Mouse (Mus musculus): ENCODE measurements around the gene Rplp2. TPM values are rescaled to one million over a fixed set of nuclear protein-coding genes. Genes with fewer than 3 reads are reported as not detected.

Rplp2 gene
- total RNA-seq, 4 experiments from 2014 or later = 719 to 844 (median 773) TPM

DNA sequence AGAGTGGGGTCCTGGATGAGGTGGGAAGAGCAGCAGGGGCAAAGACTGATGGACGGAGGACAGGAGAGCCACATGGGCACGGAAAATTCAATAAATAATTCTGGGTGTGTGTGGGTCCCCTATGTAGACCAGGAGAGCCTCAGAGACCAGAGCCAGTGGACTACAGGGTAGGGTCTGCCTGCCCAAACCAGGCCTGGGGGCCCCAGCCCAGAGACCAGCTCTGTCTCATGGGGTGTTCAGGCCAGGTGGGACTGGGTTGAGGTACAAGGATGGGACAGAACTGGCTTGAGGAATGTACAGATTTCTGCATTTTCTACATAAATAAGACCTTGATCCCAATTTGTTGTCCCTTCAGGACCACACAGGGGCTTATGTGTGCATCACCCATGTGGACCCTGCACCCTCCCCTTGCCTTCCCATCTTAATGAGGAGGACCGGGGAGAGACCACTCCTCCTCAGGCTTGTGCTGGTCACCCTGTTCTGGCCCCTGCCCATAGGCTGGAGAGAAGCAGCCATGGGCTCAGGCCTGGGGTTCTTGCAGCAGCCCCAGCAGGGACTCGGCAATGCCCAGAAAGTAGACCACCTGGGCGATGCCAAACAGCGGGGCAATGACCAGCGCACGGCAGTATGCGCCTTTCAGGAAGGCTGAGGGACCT lies 16.5 kb upstream of the Rplp2 start:
- no peak for DNase-seq (ENCODE audit: low spot score in 2 of 2)

DNA sequence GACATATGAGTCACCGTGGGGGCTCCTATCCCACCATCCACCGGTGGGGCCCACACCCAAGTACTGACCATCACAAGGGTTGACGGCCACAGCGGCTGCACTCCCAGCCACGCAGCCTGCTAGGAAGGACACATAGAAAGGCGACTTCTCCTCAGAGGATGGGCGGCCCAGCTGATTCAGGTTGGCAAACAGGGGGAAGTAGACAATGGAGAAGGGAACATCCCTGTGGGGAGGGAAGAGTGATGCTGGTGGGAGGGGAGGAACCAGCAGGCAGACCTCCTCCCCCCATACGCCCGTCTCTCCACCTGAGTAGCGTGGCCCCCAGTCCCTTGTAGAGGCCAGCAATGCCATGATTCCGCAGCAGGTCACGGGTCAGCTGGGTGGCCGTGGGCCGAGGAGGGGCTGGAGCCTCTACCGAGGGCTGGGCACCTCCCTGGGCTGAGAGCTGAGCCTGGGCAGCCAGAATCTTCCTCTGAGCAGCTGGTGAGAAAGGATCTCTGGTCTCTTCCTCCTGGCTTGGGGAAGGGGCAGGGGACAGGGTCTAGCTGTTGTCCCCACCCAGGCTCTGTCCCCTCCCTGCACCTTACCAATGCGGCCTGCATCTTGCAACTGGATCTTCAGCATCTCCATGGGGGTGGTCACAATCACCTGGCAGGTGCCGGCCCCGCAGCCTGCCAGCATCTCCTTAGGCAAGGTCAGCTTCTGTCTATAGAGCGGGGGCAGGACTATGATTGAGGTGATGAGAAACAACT lies 15.6 kb upstream of the Rplp2 start:
- DNase-seq (ENCODE audit: low spot score in 2 of 2) = no peak

DNA sequence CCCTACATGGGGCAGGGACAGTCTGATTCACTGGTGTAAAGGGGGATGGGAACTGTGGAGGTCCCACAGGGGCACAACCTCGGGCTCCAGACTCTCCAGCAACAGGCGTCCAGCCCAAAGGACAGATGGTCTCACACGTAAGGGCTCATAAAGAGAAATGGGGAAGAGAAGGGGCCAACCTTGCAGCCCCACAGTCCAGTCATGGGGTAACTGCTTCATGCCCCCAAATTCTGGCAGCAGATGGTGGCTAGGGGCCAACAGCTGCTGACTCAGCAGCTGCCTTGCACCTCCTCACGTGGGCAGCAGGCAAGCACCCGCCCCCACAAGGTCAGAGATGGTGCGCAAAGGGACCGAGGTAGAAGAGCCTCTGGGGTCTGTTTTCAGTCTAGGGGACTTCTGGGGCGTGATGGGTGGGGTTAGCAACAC lies 15.0 kb upstream of the Rplp2 start:
- DNase-seq (ENCODE audit: low spot score in 2 of 2) = no peak

DNA sequence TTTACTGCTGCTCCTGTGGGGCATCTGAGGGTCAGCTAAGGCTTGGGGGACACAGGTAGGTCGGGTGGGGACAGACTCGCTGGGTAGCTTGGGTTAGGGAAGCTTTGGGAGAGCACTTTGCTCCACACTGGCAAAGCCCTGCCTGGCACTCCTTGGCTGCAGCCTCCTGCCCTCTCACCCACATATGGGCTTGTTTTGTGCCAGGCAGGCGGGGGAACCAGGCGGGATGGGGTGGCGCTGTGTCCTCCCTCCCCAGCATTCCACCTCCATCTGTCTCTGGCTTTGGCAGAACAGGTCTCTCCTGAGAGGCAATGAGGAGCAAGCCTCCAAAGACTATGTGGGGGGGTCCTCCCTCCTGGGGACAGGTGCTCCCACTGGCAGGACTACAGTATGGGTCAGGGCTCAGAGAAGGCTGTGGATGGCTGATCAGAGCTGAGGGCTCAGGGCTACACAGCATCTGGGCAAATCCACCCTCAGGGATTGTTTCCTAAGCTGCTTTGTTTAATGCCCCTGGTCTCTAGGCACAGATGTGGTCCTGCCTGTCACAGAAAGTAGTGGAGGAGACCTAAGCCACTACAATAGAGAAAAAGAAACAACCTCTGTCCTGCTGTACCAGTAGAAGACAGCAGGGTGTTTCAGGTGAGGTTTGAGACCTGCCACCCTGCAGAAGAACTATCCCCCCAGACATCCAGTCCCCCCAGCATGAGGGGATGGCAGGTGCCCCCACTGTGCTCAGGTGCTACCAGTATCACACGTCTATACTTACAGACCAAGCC lies 14.2 kb upstream of the Rplp2 start:
- DNase-seq (ENCODE audit: low spot score in 2 of 2) = no peak

DNA sequence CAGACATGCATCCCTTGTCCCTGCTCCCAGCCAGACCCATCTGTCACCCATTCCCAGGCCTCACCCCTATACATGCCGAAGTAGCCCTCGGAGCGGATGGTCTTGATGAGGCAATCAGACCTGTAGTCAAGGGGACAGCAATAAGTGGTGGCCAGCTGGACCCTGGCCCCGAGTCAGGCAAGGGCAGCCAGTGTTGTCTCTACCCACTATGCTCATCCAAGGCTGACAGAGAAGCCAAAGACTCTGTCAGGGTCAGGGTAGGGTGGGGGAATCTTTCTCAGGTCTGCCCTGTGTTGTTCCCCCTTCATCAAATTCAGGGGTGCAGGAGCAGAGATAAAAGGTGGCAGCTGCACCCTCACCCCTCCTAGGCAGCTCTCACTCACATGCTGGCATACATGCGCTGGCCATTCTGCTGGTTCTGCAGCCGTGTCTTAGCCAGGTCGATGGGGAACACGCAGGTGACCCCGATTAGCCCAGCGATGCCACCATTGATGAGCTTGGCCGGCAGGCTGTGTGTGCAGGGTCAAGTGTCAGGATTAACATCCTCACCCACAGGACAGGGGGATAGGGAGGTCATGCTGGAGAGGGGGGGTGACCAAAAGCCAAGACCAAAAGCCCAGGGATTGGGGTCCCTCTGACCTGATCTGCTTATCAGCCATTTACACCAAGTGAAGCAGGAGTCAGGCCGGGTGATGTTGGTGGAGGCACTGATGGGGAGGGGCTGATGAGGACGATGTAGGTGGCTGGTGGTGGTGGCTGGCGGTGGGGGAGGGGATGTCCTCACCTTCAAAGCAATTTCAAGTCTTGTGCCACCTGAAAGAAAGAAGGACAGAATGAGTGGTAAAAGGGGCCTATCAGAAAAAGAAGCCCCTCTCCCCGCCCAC lies 13.4 kb upstream of the Rplp2 start:
- DNase-seq (ENCODE audit: low spot score in 2 of 2) = no peak

DNA sequence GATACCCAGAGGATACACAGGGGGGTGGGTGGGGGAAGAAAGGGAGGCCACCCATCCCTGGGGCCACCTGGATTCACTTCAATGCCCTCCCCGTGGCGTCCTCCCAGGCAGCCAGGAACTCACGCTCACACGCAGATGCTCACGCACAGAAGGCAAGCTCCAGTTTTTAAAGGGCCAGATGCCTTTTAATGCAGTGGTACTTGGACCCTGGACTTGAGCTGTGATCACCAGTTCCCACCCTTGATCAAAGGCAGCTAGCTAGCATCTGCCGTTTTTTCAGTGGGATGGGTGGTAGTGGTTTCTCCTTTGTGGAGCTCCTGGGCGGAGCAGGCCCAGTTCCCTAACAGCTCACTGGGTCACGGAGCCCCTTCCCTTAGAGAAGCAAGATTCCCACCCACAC lies 12.7 kb upstream of the Rplp2 start:
- DNase-seq (ENCODE audit: low spot score in 2 of 2) = no peak

DNA sequence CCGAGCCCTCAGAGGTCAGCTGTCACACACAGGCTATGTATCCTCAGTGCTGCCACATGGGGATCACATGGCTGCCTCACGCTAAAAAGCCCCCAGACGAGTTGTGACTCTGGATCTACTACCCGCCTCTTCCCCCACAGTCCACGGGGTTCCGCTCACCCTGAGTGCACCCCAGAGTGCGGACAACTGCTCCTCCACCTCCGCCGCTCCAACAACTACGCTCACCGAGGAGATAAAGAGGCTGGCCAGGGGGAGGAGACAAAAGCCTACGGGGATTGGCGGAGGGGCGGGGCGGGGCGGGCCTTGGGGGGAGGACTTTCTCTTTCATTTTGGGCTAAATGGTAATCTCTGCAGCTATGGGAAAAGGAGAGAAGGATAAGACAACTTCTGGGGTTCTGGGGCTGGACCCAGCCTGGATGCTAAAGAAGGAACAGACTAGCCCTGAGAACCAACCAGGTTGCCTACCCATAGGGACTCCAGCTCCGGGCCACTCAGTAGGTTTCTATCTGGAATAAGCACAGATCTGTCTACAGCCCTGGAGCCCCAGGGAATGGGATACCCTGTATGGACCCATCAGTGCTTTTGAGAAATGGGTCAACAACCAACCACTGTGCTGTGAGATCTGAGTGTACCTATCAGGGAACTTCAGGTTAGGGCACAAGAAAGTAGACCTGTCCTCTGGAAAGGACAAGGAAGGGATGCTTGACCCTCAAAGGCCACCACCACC lies 11.9 kb upstream of the Rplp2 start:
- no peak for DNase-seq (ENCODE audit: low spot score in 2 of 2)

DNA sequence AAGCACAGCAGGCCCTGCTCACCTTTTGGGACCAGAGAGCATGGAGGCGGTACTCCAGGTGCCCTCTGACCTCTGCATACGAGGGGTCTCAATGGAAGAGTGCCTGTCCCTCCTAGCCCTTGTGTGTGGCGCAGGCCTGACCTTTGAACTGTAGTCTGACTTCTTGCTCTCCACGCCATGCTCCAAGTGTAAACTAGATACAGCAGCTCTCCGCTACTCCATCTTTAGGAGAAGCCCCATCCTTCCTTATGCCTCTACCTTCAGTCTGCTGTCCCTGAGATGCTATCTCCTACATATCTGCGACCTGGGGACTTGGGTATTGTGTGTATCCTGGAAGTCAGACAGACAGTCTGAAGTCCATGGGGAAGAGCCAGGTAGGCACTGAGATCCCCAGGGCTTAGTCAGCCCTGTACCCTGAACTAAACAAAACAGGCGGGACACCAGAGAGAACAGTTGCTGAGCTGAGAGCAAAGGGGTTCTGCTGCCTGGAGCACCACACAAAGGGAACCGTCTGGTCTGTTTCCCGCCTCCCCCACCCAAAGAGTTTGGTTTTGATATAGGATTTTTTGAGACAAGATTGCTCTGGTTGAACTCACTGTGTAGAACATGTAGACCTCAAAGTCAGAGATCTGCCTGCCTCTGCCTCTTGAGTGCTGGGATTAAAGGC lies 11.2 kb upstream of the Rplp2 start:
- no peak for DNase-seq (ENCODE audit: low spot score in 2 of 2)

DNA sequence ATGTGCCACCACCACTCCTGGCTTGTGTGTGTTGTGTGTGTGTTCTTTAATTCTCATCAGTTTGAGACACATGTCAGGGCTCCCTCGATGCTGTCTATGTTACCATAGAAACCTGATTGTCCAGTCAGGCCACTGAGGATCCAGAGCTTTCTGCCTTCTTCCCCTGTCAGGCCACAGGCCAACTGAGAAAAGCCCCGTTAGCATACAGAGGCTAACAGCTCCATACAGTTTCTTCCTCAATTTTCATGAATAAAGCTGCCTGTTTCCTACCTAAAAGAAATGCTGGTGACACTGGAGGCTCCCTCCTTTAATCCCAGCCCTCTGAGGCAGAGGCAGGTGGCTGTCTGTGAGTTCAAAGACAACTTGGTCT lies 10.7 kb upstream of the Rplp2 start:
- no peak for DNase-seq (ENCODE audit: low spot score in 2 of 2)

DNA sequence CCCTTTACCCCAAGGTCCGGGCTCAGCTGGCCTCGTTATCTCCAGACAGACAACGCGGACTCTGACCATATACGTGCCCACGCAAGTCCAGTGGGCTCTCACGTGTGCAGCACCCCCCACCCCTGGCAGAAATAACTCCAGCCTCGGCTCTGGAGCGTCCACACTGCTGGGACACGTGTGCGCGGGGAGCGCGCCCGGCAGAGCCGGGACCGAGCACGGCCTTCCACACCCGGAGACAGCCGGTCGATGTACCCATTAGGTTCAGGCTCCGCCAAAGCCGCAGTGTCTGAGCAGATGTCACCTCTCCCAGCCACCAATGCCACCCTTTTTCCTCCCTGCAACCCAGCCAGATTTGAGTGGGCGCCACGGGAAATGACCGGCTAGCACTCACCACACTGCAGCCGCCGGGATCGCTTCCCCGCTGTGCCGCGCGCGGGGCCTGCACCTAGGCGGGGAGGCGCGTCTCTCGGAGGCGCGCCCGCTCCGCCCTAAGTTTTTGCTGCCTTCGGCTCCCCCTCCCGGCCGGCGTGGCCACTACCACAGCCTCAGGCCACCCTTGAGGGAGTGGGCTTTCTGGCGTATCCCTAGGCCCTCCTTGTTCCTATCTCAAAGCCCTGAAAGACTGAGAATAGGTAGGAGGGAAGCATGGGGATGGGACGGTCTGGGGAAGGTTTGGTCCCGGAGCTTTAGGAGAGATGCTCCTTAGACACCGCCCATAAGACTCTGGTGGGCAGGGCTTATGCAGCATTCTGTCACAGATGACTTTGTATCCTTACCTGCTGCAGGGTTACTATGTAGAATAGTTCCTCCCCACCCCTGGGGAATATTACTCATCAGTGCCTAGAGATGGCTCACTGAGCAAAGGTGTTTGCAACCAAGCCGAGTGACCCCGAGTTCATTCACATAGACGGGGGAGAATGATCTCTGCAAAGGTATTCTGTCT lies 9.7 kb upstream of the Rplp2 start, which contains the start of gene Slc25a22:
Gene Slc25a22 (minus strand): TSS at position 715 of the 943 bp plus-strand sequence.
- DNase-seq (ENCODE audit: low spot score in 2 of 2) = peak; percentile 65 to 68

DNA sequence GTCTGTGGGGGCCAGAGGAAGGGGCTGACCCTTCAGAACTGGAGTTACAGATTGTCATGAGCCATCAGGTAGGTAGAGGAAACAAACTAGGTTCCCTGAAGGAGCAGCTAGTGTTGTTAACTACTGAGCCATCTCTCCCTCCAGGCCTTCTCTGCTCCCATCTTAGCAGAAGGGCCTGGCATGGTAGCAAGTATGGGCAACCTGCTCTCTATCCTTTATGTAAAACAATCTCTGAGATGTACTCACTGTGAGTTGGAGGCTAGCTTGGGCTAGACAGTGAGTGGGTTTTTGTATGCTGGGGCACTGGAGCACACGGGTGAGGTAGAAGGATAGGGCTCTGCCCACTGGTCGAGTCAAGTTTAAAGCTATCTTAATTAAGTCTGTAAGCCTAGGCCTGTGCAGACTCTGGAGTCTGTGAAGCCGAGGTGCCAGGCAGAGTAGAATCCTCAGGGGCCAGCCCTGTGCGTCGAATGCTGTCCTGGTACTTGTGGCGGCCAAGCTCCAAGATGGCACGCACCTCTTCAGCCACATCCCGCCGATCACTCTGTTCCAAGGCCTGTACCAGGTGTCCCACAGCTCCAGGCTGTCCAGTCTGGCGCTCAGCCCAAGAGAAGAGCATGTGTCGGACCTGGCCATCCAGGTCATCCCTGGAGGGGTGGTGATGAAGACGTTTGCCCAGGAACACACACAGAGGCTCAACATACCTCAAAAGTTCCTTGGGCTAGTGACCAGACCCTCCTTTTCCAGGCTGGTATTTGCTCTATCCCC lies 8.8 kb upstream of the Rplp2 start:
- DNase-seq (ENCODE audit: low spot score in 2 of 2) = no peak

DNA sequence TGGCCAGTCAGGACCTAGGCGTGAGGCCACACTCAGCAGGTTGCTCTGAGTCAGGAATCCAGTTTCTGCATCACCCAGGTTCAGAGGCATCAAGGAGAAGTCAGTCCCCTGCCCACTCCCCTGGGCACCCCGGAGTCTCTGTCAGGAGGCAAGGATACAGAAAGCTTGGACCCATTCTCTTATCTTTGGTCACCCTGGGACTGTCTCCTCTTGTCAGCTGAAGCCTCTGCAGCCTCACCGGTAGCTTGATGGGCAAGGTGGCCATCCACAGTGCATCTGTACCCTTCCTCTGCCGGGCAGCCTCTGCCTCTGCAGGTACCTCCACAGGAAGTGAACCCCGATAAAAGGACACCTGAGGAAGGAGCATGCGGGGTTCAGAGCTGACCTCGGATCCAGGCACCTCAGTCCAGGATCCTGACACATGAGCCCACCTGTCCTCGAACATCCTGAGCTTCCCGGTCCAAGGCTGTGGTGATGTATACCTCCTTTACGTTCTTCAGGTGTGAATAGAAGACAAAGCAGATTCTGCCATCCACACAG lies 8.0 kb upstream of the Rplp2 start:
- no peak for DNase-seq (ENCODE audit: low spot score in 2 of 2)

DNA sequence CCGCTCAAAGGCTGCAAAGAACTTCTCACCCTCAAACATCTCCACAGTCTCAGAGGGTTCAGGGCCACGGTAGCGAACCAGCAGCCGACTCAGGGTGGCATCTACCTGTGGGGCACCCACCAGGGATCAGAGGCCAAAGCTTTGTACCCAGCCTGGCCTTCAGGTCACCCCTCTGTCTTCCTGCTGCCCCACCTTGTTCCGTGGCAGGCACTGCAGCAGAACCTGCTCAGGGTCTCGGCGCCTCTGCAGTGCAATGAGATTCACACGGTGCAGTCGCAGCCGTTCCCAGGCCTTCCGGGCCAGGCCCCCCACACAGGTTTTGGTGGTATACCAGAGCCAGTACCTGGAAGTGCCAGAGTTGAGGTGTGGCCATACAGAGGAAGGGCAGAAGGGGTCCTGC lies 7.4 kb upstream of the Rplp2 start:
- DNase-seq (ENCODE audit: low spot score in 2 of 2) = no peak

DNA sequence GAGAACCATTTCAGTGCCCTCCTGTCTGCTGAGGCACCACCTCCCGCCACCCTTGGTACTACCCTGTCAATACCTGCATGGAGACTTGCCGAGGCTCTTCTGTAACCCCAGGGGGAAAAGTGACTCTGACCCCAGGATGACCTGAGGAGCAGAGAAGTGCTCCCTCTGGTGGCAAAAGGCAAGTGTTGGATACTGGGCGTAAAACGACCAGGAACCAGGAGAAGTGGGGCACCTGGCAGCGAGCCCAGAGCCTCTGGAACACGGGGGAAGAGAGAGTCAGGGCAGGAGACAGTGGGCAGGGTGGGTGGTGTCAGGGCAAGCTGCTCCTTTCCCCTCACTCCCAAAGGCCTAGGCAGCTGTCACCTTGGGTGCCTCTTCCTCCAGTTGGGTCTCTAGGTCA lies 6.6 kb upstream of the Rplp2 start:
- no peak for DNase-seq (ENCODE audit: low spot score in 2 of 2)

DNA sequence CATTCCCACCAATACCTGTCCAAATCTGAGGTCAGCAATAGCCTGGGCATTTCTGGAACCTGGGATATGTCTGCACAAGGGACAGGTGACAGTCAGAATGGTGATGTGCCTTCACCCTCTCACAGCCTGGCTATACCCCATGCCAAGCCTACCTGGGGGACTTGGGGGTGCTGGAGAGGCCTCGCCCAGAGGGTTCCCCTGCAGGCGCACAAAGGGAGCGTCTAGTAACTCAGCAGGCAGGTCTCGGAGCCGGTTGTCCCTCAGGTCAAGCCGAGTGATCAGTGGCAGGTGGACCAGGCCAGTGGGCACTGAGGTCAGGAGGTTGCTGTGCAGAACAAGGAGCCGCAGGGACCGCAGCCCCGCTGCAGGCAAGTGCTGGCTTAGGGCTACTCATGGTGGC lies 5.7 kb upstream of the Rplp2 start:
- DNase-seq (ENCODE audit: low spot score in 2 of 2) = no peak

DNA sequence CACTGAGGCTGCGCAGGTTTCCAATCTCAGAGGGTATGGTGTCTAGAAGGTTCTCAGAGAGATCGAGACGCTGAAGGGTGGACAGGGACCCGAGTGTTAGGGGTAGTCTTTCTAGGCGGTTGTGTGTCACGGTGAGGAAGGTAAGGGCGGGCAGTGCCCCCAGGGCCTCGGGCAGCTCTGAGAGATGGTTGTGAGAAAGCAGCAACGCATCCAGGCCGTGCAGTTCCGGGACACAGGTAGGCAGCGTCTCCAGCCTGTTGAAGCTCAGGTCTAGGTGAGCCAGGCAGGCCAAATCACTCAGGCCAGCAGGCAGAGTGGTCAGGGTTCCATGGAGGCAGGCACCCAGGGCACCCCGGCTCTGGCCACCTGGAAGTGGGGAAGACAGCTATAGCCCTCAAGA lies 5.0 kb upstream of the Rplp2 start:
- DNase-seq (ENCODE audit: low spot score in 2 of 2) = no peak

DNA sequence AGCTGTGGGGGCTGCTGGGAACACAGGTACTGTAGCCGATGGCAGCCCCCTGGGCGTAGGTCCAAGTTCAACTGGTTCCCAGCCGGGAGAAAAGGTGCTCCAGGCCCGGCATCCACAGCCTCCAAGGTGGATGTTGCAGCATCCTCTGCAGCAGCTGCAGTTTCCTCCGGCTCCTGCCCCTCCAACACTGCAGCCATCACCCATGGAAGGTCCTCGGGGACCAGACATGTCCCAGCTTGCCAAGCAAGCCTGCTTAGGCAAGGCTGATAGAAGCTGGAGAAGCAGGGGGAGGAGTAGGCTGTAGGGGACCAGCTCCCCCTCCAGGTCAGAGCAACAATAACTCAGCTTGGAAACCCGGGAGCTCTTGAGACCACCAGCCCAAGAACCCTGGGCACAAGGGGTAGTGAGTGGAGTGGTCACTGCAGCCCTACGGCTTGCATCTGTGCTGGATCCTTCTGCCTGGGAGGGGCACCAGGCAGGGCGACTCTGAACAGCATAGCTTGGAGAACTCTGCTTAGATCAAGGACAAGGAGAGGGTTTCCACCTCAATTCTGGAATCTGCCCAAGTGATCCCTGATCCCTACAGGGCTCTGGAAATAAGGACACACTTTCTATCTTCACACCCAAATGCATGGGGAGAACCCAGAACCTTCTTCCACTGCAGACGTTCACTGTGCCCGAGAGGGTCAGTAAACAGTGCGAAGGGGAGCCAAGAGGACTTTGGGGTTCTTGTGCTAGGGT lies 3.9 kb upstream of the Rplp2 start:
- no peak for DNase-seq (ENCODE audit: low spot score in 2 of 2)

All from gastrocnemius, adult 8-10 months (tissue).